Mouse (Mus musculus): ENCODE data around the gene Spink4.

GRCm38 (mm10) chr4:40923087-40923651, 3.3 kb downstream of the Spink4 start:
- TF ChIP-seq MAX (IDR thresholded peaks at IDR 0.05; ENCODE audit: low read depth) = no peak
- no peak for TF ChIP-seq USF1 (IDR thresholded peaks at IDR 0.05; ENCODE audit: low read depth)
- no peak for TF ChIP-seq POLR2A (IDR thresholded peaks at IDR 0.05; ENCODE audit: insufficient read length, low read depth)
- no peak for TF ChIP-seq POLR2AphosphoS2 (IDR thresholded peaks at IDR 0.05; ENCODE audit: insufficient read length, low read depth)
- no peak for TF ChIP-seq SRF (IDR thresholded peaks at IDR 0.05; ENCODE audit: control insufficient read depth, insufficient read length, low read depth)
- no peak for TF ChIP-seq TCF3 (IDR thresholded peaks at IDR 0.05; ENCODE audit: insufficient read length, low read depth)
- TF ChIP-seq E2F4 (IDR thresholded peaks at IDR 0.05; ENCODE audit: insufficient read depth) = no peak
- no peak for TF ChIP-seq CEBPB (IDR thresholded peaks at IDR 0.05; ENCODE audit: insufficient read depth, poor library complexity, severe bottlenecking)
- TF ChIP-seq REST (IDR thresholded peaks at IDR 0.05; ENCODE audit: insufficient read depth, insufficient read length) = no peak
- TF ChIP-seq MYOG (IDR thresholded peaks at IDR 0.05; ENCODE audit: control insufficient read depth in 1 of 3, insufficient read depth in 1 of 3, insufficient read length in 2 of 3, low read depth in 2 of 3) = no peak

All from myocyte (in vitro differentiated cells).